Mouse (Mus musculus) hindbrain, embryonic 14.5 days (tissue): ENCODE results near the gene Rpap3. TPM values are rescaled to one million over a fixed set of nuclear protein-coding genes. Genes with fewer than 3 reads are reported as not detected.

Source experiments
- ATAC-seq: fragments of 200-750 bp; cut with Nextera tagmentation; 2 replicates; pipeline ENCODE4 v1.8.0; 2017; ENCODE audit warnings: moderate number of reproducible peaks, mild to moderate bottlenecking, moderate TSS enrichment, moderate library complexity; ENCODE audit not compliant: low FRiP score
- DNase-seq: peaks from one replicate; pipeline ENCODE4 v3.0.0-alpha.2; 2015; ENCODE audit warnings: low spot score
- H3K27ac ChIP-seq: fragments of 300-500 bp; sonication (generic); 2 replicates; pipeline ENCODE4 v1.5.1; 2014; ENCODE audit warnings: mild to moderate bottlenecking, moderate library complexity
- H3K27me3 ChIP-seq: fragments of 300-500 bp; sonication (generic); 2 replicates; pipeline ENCODE4 v1.6.1; 2014; ENCODE audit warnings: mild to moderate bottlenecking, low read length, mixed read lengths; ENCODE audit not compliant: control insufficient read depth, insufficient read depth
- H3K36me3 ChIP-seq: fragments of 300-500 bp; sonication (generic); replicated peaks from 2 replicates; pipeline ENCODE4 v1.6.1; 2014; ENCODE audit not compliant: control insufficient read depth, insufficient read depth
- H3K4me1 ChIP-seq: fragments of 300-500 bp; sonication (generic); replicated peaks from 2 replicates; pipeline ENCODE4 v1.6.1; 2014; ENCODE audit warnings: antibody characterized with exemption, low read length, mixed read lengths; ENCODE audit not compliant: control insufficient read depth, insufficient read depth
- H3K4me2 ChIP-seq: fragments of 300-500 bp; sonication (generic); replicated peaks from 2 replicates; pipeline ENCODE4 v1.6.1; 2014; ENCODE audit warnings: mild to moderate bottlenecking, moderate library complexity
- H3K4me3 ChIP-seq: fragments of 300-500 bp; sonication (generic); replicated peaks from 2 replicates; pipeline ENCODE4 v1.5.1; 2014; ENCODE audit warnings: mild to moderate bottlenecking, low read length
- H3K9ac ChIP-seq: fragments of 300-500 bp; sonication (generic); 2 replicates; pipeline ENCODE4 v1.6.1; 2014
- H3K9me3 ChIP-seq: fragments of 300-500 bp; sonication (generic); 2 replicates; pipeline ENCODE4 v1.6.1; 2016; ENCODE audit warnings: low read length; ENCODE audit not compliant: control insufficient read depth
- WGBS: fragments of 180-500 bp; shearing (Covaris S2); extraction: QIAGEN DNeasy Blood & Tissue Kit; methylation state at CpG from one replicate; pipeline ENCODE4 v1.1.7; 2014; 5-methylcytosine and 5-hydroxymethylcytosine counted together
- polyA plus RNA-seq: library from polyadenylated mRNA; unstranded; fragments of >200 nt; fragmentation: Nextera tagmentation; extraction: Ambion mirVana; gene quantifications from 2 replicates; pipeline ENCODE4 v1.2.1, GENCODE M21; 2014

Rpap3 gene
- polyA plus RNA-seq, 1 experiment from 2014 or later = 45.6 TPM

DNA sequence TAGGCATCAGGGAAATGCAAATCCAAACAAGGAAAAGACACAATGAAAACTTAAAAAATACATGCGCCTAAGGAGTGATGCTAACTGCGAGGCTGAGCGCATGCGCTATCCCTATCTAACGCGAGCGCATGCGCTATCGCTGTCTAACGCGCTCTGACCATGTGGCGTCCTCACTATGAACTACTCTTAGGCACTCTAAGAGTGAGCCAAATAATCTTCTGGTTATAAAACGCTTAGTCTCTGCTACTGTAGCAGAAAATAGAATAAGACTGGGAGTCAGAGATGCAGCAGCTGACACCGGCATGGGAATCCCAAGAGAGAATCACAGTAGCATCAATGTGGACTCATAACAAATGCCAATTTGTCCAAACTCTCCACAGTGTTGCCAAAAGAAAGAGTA, 48.2 kb downstream of the Rpap3 start:
- no peaks in the 10 kb centered on the region for H3K27me3 ChIP-seq
- DNase-seq (no peak), ATAC-seq (no peak)
- no peak overlapping the region for H3K4me2 ChIP-seq
- peak overlapping the region; percentile 26; the same call in 1 of the 2 replicates for H3K27ac ChIP-seq
- H3K36me3 ChIP-seq = no peaks in the 10 kb centered on the region
- no peaks in the 10 kb centered on the region for H3K9me3 ChIP-seq
- H3K4me3 ChIP-seq = no peak overlapping the region
- no peak overlapping the region for H3K9ac ChIP-seq
- peaks cover 9% of the 10 kb centered on the region; the same call in 1 of the 2 replicates for H3K4me1 ChIP-seq
- 89% methylated on average over 14 of the region's 14 CpGs for WGBS

- WGBS = 72% methylated on average over 4 of the region's 4 CpGs
- no peak for ATAC-seq
- Histone ChIP-seq H3K27me3 (no peaks in the 10 kb centered on the region), H3K9me3 (no peaks in the 10 kb centered on the region), H3K4me3 (no peak overlapping the region), H3K9ac (no peak overlapping the region), H3K4me1 (peaks cover 8% of the 10 kb centered on the region), H3K36me3 (no peaks in the 10 kb centered on the region), H3K4me2 (no peak overlapping the region), H3K27ac (no peak overlapping the region)
- no peak for DNase-seq
Measured at GRCm38 (mm10) chr15:97649726-97650125, 55.9 kb downstream of the Rpap3 start.

GRCm38 (mm10) chr15:97648176-97648575, 57.4 kb downstream of the Rpap3 start:
- Histone ChIP-seq H3K9me3 (no peaks in the 10 kb centered on the region), H3K9ac (no peak overlapping the region), H3K27me3 (no peaks in the 10 kb centered on the region), H3K4me1 (peaks cover 8% of the 10 kb centered on the region), H3K36me3 (no peaks in the 10 kb centered on the region), H3K27ac (no peak overlapping the region), H3K4me2 (no peak overlapping the region), H3K4me3 (no peak overlapping the region)
- DNase-seq (no peak), ATAC-seq (no peak)
- WGBS = 86% methylated on average over 18 of the region's 18 CpGs

- 0 out of 2 replicates have a peak overlapping the region, but pooled peaks have one; percentile 6 for H3K27ac ChIP-seq
- WGBS = 34% methylated on average over 7 of the region's 7 CpGs
- ATAC-seq = no peak
Measured at GRCm38 (mm10) chr15:97646426-97646825, 59.2 kb downstream of the Rpap3 start.

DNA sequence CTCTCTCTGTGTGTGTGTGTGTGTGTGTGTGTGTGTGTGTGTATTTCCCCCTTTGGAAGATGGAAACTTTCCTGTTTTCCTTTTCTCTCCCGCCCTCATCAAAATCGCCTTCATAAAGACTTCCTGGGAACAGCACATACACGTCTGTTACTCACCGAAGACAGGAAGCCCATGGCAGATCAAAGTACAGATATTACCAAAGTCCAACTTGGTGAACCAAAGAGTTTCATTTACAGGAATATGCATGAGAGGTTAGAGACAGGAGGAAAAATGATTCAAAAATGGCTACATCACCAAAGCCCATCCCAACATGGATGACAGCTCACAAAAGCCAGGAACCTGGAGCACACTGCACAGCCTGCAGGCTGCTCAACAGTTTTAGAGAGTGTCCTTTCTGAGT, 61.6 kb downstream of the Rpap3 start:
- Histone ChIP-seq H3K9ac (no peak overlapping the region), H3K27ac (no peak overlapping the region), H3K4me3 (no peak overlapping the region), H3K9me3 (no peaks in the 10 kb centered on the region), H3K4me1 (peaks cover 8% of the 10 kb centered on the region), H3K36me3 (no peaks in the 10 kb centered on the region), H3K27me3 (no peaks in the 10 kb centered on the region), H3K4me2 (no peak overlapping the region)
- ATAC-seq (no peak), DNase-seq (no peak)
- WGBS = 93% methylated on average over 4 of the region's 4 CpGs

More at GRCm38 (mm10) chr15:97646426-97646825, 59.2 kb downstream of the Rpap3 start:
- no peak overlapping the region for H3K4me2 ChIP-seq
- no peak overlapping the region for H3K9ac ChIP-seq
- no peaks in the 10 kb centered on the region for H3K27me3 ChIP-seq
- H3K9me3 ChIP-seq = no peaks in the 10 kb centered on the region
- DNase-seq = no peak
- H3K4me3 ChIP-seq = no peak overlapping the region
- no peaks in the 10 kb centered on the region for H3K36me3 ChIP-seq
- peaks cover 8% of the 10 kb centered on the region for H3K4me1 ChIP-seq

Other genes starting within 250 kb of the Rpap3 start
- 0.20 and 0.31 TPM in 2 replicates for gene Endou, start 25.5 kb upstream of the Rpap3 start, polyA plus RNA-seq
- 7.3 and 9.6 TPM in 2 replicates for gene Rapgef3, start 62.1 kb upstream of the Rpap3 start, polyA plus RNA-seq
- 92.6 and 101 TPM in 2 replicates for gene Slc48a1, start 72.7 kb upstream of the Rpap3 start, polyA plus RNA-seq
- 23.7 and 28.0 TPM in 2 replicates for gene Hdac7, start 138.7 kb upstream of the Rpap3 start, polyA plus RNA-seq
- 0.08 and 0.27 TPM in 2 replicates for gene Vdr, start 204.8 kb upstream of the Rpap3 start, polyA plus RNA-seq